Mouse (Mus musculus) heart, adult 2 months (tissue): ENCODE results near the gene Lamtor3. TPM values are rescaled to one million over a fixed set of nuclear protein-coding genes. Genes with fewer than 3 reads are reported as not detected.
"Not testable (repeated sequence)": the region's sequence is repeated elsewhere in the genome, so short reads cannot be mapped to it uniquely, and the experiment has no call there.

ENCODE experiments used
- DNase-seq, 2 experiments: peaks; one replicate each; pipeline ENCODE4 v3.0.0; 2021
- H3K27ac ChIP-seq: fragments of 200-600 bp; 2 replicates; pipeline ENCODE4 v1.8.1; 2022
- H3K27me3 ChIP-seq: fragments of 200-500 bp; 2 replicates; pipeline ENCODE4 v1.6.1; 2012; ENCODE audit warnings: mild to moderate bottlenecking, low read length, inconsistent platforms, mixed read lengths; ENCODE audit not compliant: control insufficient read depth, insufficient read depth
- H3K36me3 ChIP-seq: fragments of 200-500 bp; 2 replicates; pipeline ENCODE4 v1.6.1; 2012; ENCODE audit warnings: low read length, inconsistent platforms; ENCODE audit not compliant: control insufficient read depth, insufficient read depth
- H3K4me1 ChIP-seq: fragments of 200-500 bp; 2 replicates; pipeline ENCODE4 v1.6.1; 2011; ENCODE audit warnings: low read length; ENCODE audit not compliant: control insufficient read depth, insufficient read depth
- H3K4me3 ChIP-seq: fragments of 200-600 bp; 2 replicates; pipeline ENCODE4 v1.8.1; 2022
- H3K79me2 ChIP-seq: fragments of 200-500 bp; replicated peaks from 2 replicates; pipeline ENCODE4 v1.6.1; 2012; ENCODE audit warnings: mild to moderate bottlenecking, inconsistent platforms, low read length, moderate library complexity, mixed read lengths; ENCODE audit not compliant: control insufficient read depth, insufficient read depth
- H3K9ac ChIP-seq: fragments of 200-500 bp; 2 replicates; pipeline ENCODE4 v1.6.1; 2012; ENCODE audit warnings: low read depth, mild to moderate bottlenecking, control low read depth, inconsistent platforms, low read length, mixed read lengths
- CTCF ChIP-seq: fragments of 200-600 bp; IDR thresholded peaks from 2 replicates; pipeline ENCODE4 v1.8.1; 2022; ENCODE audit warnings: antibody characterized with exemption, mild to moderate bottlenecking, moderate library complexity
- EP300 ChIP-seq: fragments of 200-500 bp; IDR thresholded peaks from 2 replicates; pipeline ENCODE4 v1.6.1; 2011; ENCODE audit warnings: low read depth, low read length, control low read depth; ENCODE audit not compliant: insufficient read depth
- POLR2A ChIP-seq: fragments of 200-500 bp; IDR thresholded peaks from 2 replicates; pipeline ENCODE4 v1.6.1; 2011; ENCODE audit warnings: mild to moderate bottlenecking, low read depth, low read length, control low read depth; ENCODE audit not compliant: insufficient read depth
- WGBS: fragments of 180-500 bp; shearing (Covaris S2); methylation state at CpG from one replicate; pipeline ENCODE4 v1.1.7; 2018; 5-methylcytosine and 5-hydroxymethylcytosine counted together
- intact Hi-C: fragments of 180-260 bp; cut with DNase I; formaldehyde crosslinking; loops from one replicate; pipeline ENCODE4 v1.15.1; 2025
- polyA plus RNA-seq: library from polyadenylated mRNA; depleted of rRNA; stranded (reverse); fragments of >200 nt; gene quantifications from 2 replicates; pipeline ENCODE4 v1.2.3, GENCODE M21; 2012
- total RNA-seq, 2 experiments: library from RNA; stranded (reverse); gene quantifications; 2 replicates each; pipeline ENCODE4 v1.2.3; 2021

Gene Lamtor3
- total and polyA plus RNA-seq, 3 experiments: 48.7 to 107 (median 88.9) TPM

GRCm38 (mm10) chr3:137897685-137898084 is 20.6 kb upstream of the Lamtor3 start:
- intact Hi-C loops: no loop called here
- no peaks in the 10 kb centered on the region for H3K4me1 ChIP-seq

GRCm38 (mm10) chr3:137900149-137900548 is 18.2 kb upstream of the Lamtor3 start:
- 85% methylated on average over 10 of the region's 10 CpGs for WGBS
- TF ChIP-seq CTCF (no peak), EP300 (no peak), POLR2A (no peak)
- intact Hi-C loops: no loop called here
- Histone ChIP-seq H3K4me1 (no peaks in the 10 kb centered on the region), H3K27me3 (no peaks in the 10 kb centered on the region), H3K79me2 (no peaks in the 10 kb centered on the region), H3K9ac (no peak overlapping the region), H3K4me3 (no peak overlapping the region), H3K36me3 (no peaks in the 10 kb centered on the region), H3K27ac (no peak overlapping the region)
- no peak for DNase-seq

More at GRCm38 (mm10) chr3:137897685-137898084, 20.6 kb upstream of the Lamtor3 start:
- Histone ChIP-seq H3K27ac (no peak overlapping the region), H3K4me3 (no peak overlapping the region), H3K79me2 (no peaks in the 10 kb centered on the region), H3K9ac (no peak overlapping the region), H3K36me3 (no peaks in the 10 kb centered on the region), H3K27me3 (no peaks in the 10 kb centered on the region)
- no peak for DNase-seq
- WGBS: 84% methylated on average over 5 of the region's 5 CpGs
- TF ChIP-seq CTCF (no peak), EP300 (no peak), POLR2A (no peak)

DNA sequence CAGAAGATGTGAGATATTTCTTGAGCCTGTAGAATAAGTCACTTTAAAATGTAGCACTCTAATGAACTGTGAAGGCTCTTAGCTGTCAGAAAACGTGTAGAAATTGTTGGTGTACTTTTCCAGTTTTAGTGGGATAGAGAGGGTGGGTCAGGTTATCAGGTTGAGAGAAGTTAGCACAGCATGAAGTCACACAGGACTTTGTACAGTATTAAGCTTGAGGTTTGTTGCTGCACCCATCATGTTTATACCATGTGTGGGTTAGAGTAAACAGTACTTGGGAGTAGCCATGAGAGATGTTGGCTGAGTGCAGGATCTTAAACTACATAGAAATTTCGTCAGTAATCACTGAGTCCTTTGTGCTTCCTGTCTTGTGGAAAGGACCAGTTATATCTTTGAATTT is 5.2 kb upstream of the Lamtor3 start:
- Histone ChIP-seq H3K9ac (no peak overlapping the region), H3K79me2 (no peaks in the 10 kb centered on the region), H3K27ac (no peak overlapping the region), H3K36me3 (no peaks in the 10 kb centered on the region), H3K27me3 (no peaks in the 10 kb centered on the region), H3K4me3 (no peak overlapping the region), H3K4me1 (peaks cover 1% of the 10 kb centered on the region)
- TF ChIP-seq CTCF: no peak
- no peak for TF ChIP-seq EP300
- TF ChIP-seq POLR2A: no peak
- WGBS: 63% methylated on average over 2 of the region's 2 CpGs
- intact Hi-C loops: no loop called here
- no peak for DNase-seq

DNA sequence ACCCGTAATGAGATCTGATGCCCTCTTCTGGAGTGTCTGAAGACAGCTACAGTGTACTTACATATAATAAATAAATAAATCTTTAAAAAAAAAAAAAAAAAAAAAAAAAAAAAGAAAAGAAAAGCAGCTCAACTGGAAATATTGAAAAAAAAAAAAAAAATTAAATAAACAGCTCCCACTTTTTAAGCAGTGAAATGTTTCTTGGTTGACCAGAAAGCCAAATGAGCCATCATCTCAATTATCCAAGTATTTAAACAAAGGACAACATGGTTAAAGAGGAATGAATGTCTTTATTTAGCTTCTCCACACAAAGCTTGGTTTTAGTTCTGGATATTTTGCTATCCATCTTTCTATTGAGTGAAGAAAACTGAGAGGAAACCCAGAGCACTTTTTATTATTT is 3.7 kb upstream of the Lamtor3 start:
- 80% methylated on average over 1 of the region's 1 CpGs for WGBS
- H3K36me3 ChIP-seq, H3K9ac ChIP-seq, H3K4me1 ChIP-seq, H3K27ac ChIP-seq, H3K4me3 ChIP-seq, H3K79me2 ChIP-seq, DNase-seq, intact Hi-C loops, H3K27me3 ChIP-seq: not testable (repeated sequence)

- TF ChIP-seq CTCF (no peak), POLR2A (no peak), EP300 (no peak)
- DNase-seq: no peak
- WGBS: 24% methylated on average over 12 of the region's 12 CpGs
- peak overlapping the region; percentile 93 for H3K27ac ChIP-seq
- H3K9ac ChIP-seq: peak overlapping the region; percentile 37
- peaks cover 2% of the 10 kb centered on the region for H3K79me2 ChIP-seq
- intact Hi-C loops: loop anchor here (1.0 to 5.0 kb wide), 2 partner anchors 52 to 75 kb away; no protein-coding TSS in a partner anchor
- peak overlapping the region; percentile 75 for H3K4me3 ChIP-seq
- no peaks in the 10 kb centered on the region for H3K27me3 ChIP-seq
- peaks cover 4% of the 10 kb centered on the region for H3K4me1 ChIP-seq
- peaks cover 5% of the 10 kb centered on the region for H3K36me3 ChIP-seq
Measured at GRCm38 (mm10) chr3:137917694-137918171, 573 bp upstream of the Lamtor3 start.

DNA sequence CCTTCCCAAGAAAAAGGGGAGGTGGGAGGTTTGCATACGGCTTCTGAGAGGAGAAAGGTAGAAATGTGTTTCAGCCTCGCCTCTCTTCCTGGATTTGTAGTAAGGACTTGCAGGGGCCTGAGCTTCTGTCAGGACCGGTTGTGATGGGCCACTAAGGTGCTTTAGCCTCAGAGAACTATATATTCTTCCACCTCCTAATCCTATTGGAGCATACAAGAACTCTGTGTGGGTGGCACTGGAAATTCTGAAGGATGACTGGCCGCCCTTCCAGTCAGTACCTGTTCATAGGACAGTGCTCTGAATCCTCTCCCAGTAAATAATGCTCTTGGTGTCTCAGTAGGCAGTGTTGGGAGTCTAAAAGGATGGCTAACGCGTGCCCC is 616 bp downstream of the Lamtor3 start:
- 8% methylated on average over 6 of the region's 6 CpGs for WGBS
- H3K79me2 ChIP-seq: peaks cover 2% of the 10 kb centered on the region
- H3K27ac ChIP-seq: peak overlapping the region; percentile 93

More for the DNA sequence above, 616 bp downstream of the Lamtor3 start:
- H3K27me3 ChIP-seq: no peaks in the 10 kb centered on the region
- intact Hi-C loops: loop anchor here (1.0 to 5.0 kb wide), 2 partner anchors 54 to 73 kb away; no protein-coding TSS in a partner anchor
- H3K36me3 ChIP-seq: peaks cover 5% of the 10 kb centered on the region
- TF ChIP-seq POLR2A (no peak), CTCF (no peak), EP300 (no peak)
- no peak for DNase-seq
- peaks cover 4% of the 10 kb centered on the region for H3K4me1 ChIP-seq
- peak overlapping the region; percentile 86 for H3K9ac ChIP-seq
- H3K4me3 ChIP-seq: peak overlapping the region; percentile 75
